Mouse (Mus musculus) small intestine, adult 2 months (tissue): ENCODE measurements around the gene Klkb1.

Experiments
- CTCF ChIP-seq: fragments of 200-500 bp; IDR thresholded peaks from 2 replicates; pipeline ENCODE4 v1.5.1; 2012; ENCODE audit warnings: low read depth, mild to moderate bottlenecking, control low read depth, inconsistent platforms, low read length, moderate library complexity, mixed read lengths; ENCODE audit not compliant: insufficient replicate concordance, insufficient read length; ENCODE audit errors: extremely low read depth
- POLR2A ChIP-seq: fragments of 200-500 bp; IDR thresholded peaks from 2 replicates; pipeline ENCODE4 v1.6.1; 2012; ENCODE audit warnings: low read depth, mild to moderate bottlenecking, control low read depth, inconsistent platforms, low read length, moderate library complexity

DNA sequence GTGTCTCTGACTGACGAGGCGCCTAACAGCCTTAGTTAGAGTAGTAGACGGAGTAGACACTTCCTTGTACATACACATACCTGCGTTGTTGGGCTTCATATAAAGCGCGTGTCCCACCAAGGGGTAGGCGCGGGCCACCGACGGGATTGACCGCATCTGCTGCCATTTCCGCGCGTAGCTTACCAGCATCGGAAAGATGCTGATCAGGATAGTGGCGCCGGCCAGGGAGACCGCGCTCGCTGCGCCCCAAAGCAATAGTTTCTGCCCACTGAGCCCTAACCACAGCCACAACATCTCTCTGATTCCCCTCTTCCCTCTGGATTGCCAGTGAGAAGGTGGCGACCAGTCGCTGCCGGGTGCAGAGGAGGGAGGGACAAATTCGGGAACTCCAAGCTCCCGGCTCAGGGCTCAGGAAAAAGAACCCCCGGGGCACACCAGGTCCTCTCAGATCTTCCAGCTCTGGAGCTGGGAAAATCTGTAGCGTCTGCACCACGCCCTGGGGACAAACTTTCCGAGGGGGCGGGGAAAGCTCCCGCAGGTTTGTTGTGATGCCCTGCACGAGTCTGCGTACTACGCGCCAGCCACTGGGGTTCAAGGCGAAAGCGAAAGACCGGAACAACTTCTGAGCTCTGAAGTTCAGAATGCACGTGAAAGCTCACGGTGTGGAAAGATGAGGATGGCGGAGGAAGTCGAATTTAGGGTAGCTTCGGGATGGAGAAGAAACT lies 38.2 kb upstream of the Klkb1 start, which contains the start of gene Cyp4v3:
- TF ChIP-seq CTCF (0 out of 2 replicates have a peak, but pooled peaks have one; percentile 1), POLR2A (peak; percentile 95)
